Mouse (Mus musculus) heart, postnatal 36 days (tissue): Measurements from ENCODE around the gene Gm12789. TPM values are rescaled to one million over a fixed set of nuclear protein-coding genes. Genes with fewer than 3 reads are reported as not detected.
A peak's percentile ranks its signal among the peaks of the same experiment; 100 is the strongest.
"Not testable (repeated sequence)": the region's sequence is repeated elsewhere in the genome, so short reads cannot be mapped to it uniquely, and the experiment has no call there.

Experiments
- DNase-seq, 2 experiments: peaks; one replicate each; pipeline ENCODE4 v3.0.0; 2021 to 2022
- intact Hi-C: fragments of 180-260 bp; cut with DNase I; formaldehyde crosslinking; loops from one replicate; pipeline ENCODE4 v1.15.1; 2025
- total RNA-seq, 2 experiments: library from RNA; stranded (reverse); gene quantifications; 2 replicates each; pipeline ENCODE4 v1.2.3; 2021

Gene Gm12789
- not detected for total RNA-seq

- intact Hi-C loops = not testable (repeated sequence)
Measured at GRCm38 (mm10) chr4:101986326-101986725, at the start of gene Gm12789. TSS of gene Gm12789 (plus strand) at chr4:101986626.

GRCm38 (mm10) chr4:101940107-101940506 is 46.3 kb upstream of the Gm12789 start, which contains the start of gene Gm12794:
TSS of gene Gm12794 (plus strand) at chr4:101940407.
- intact Hi-C loops, DNase-seq: not testable (repeated sequence)

More at GRCm38 (mm10) chr4:101986326-101986725, at the start of gene Gm12789:
- DNase-seq = not testable (repeated sequence)

GRCm38 (mm10) chr4:101980949-101981348 is 5.5 kb upstream of the Gm12789 start, which contains the start of gene Gm12790:
TSS of gene Gm12790 (minus strand) at chr4:101981049.
- DNase-seq, intact Hi-C loops: not testable (repeated sequence)

DNA sequence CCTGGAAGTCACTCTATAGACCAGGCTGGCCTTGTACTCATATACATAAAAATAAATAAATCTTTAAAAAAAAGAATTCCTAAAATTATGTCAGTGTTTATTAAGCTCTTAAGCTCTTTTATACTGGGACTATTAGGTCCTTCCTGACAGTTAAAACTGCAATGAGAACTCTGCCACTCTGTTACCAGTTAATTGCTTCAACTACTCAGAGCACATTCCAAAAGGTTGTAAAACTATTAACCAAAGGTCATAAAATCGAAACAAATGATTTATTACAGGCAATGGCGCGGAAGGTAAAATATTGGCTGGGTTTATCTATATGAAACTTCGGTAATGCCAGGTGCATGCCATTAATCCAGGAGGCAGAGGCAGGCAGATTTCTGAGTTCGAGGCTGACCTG is 748 bp upstream of the Gm12789 start:
- no peak for DNase-seq
- intact Hi-C loops = no loop called here

GRCm38 (mm10) chr4:101997426-101997825 is 11.0 kb downstream of the Gm12789 start:
- intact Hi-C loops = loop anchor here (5.0 to 10.0 kb wide), 2 partner anchors 660 to 1003 kb away; no protein-coding TSS in a partner anchor
- no peak for DNase-seq

DNA sequence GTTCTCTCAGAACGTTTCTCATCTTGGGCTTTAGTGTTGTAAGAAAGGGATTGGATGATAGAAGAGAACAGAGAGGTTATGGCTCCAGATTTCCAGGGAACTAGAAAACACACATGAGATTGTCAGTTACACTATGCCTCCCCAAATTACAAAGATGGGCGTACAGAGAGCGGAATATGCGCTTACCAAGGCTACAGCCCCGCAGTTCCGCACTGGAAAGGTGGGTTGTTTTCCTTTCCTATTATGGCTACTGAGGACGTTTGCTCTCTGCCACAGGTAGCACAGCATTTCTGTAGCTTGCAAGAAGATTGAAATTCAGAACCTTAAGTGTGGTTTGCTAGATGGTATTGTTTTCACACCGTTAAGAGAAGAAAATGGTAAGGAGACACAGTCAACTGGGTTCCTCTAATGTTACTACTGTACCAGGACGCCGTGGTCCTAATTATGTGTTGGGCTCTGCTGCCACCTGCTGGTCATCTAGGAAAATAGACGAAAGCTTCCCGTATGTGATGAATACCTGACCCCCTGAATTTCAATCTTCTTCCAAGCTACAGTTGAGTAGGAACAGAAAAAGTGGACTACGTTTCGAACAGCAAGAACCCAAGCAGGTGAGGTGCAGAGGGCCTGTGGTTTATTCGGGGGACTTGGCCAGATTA is 12.0 kb downstream of the Gm12789 start:
- intact Hi-C loops = loop anchor here (1.0 to 10.0 kb wide), 5 partner anchors 341 to 1004 kb away; no protein-coding TSS in a partner anchor
- DNase-seq = peak; percentile 56 to 74

- intact Hi-C loops = no loop called here
- no peak for DNase-seq
Measured at GRCm38 (mm10) chr4:102026619-102027018, 40.2 kb downstream of the Gm12789 start.

Other genes starting within 250 kb of the Gm12789 start
- gene B020004J07Rik, start 142.6 kb upstream of the Gm12789 start, total RNA-seq = not detected
- not detected for gene C130073F10Rik, start 92.8 kb upstream of the Gm12789 start, total RNA-seq
- not detected for gene Gm12800, start 77.5 kb upstream of the Gm12789 start, total RNA-seq
- gene Gm12794, start 46.2 kb upstream of the Gm12789 start, total RNA-seq = not detected
- not detected for gene Gm12790, start 5.6 kb upstream of the Gm12789 start, total RNA-seq
- gene Pde4b, start 100.9 kb downstream of the Gm12789 start, total RNA-seq = 10 to 100 TPM; 19.9 to 30.2 TPM